ENCODE assay signal across 11 mouse cellular contexts in genomic region chr14:46999321-47000025, GRCm38 (mm10).
DNase-seq lines count a peak whose midpoint lies in the region; ATAC-seq and TF ChIP-seq lines count a peak whose summit lies in the region.
"Had no signal": no experiment of that assay in that cellular context is flagged by ENCODE, and none has a peak within 500 bp of the region (broad histone marks: within the 10 kb centered on the region; RNA-seq: fewer than 3 reads in every experiment).

No protein-coding gene starts in this region.

- no peaks in the 10 kb centered on the region for H3K36me3 ChIP-seq in forebrain, embryonic 14.5 days (ENCODE audit: control insufficient read depth, insufficient read depth, low read length)
- no peaks in the 10 kb centered on the region for H3K36me3 ChIP-seq in forebrain, embryonic 12.5 days (replicated peaks)
- no peaks in the 10 kb centered on the region for H3K36me3 ChIP-seq in lung, embryonic 14.5 days (ENCODE audit: insufficient read depth)
- no peaks in the 10 kb centered on the region for H3K36me3 ChIP-seq in myocyte (ENCODE audit: control insufficient read depth, insufficient read depth)

- no peak overlapping the region for H3K4me3 ChIP-seq in forebrain, embryonic 14.5 days (ENCODE audit: low read depth, low read length)
- no peak overlapping the region for H3K4me3 ChIP-seq in forebrain, embryonic 12.5 days (replicated peaks)
- no peak overlapping the region for H3K4me3 ChIP-seq in lung, embryonic 14.5 days (ENCODE audit: low read depth, low read length)
- H3K4me3 ChIP-seq in lung, adult 2 months (replicated peaks; ENCODE audit: extremely low read depth, low read depth, low read length) = no peak overlapping the region
- no peak overlapping the region for H3K4me3 ChIP-seq in myocyte

- WGBS in forebrain, embryonic 14.5 days = 29% methylated on average over 9 of the region's 9 CpGs
- WGBS in forebrain, embryonic 12.5 days = 60% methylated on average over 9 of the region's 9 CpGs
- 50% methylated on average over 9 of the region's 9 CpGs for WGBS in lung, embryonic 14.5 days
- 50% methylated on average over 9 of the region's 9 CpGs for whole genome bisulfite sequencing in lung, adult 2 months

- H3K9ac ChIP-seq in forebrain, embryonic 14.5 days (ENCODE audit: low read length) = no peak overlapping the region
- no peak overlapping the region for H3K9ac ChIP-seq in forebrain, embryonic 12.5 days
- H3K9ac ChIP-seq in lung, embryonic 14.5 days = no peak overlapping the region

- H3K27me3 ChIP-seq in forebrain, embryonic 14.5 days (replicated peaks; ENCODE audit: control insufficient read depth, insufficient read depth, low read length) = no peaks in the 10 kb centered on the region
- no peaks in the 10 kb centered on the region for H3K27me3 ChIP-seq in forebrain, embryonic 12.5 days
- no peaks in the 10 kb centered on the region for H3K27me3 ChIP-seq in lung, embryonic 14.5 days (ENCODE audit: insufficient read depth, low read length)
- no peaks in the 10 kb centered on the region for H3K27me3 ChIP-seq in myocyte (ENCODE audit: control insufficient read depth, insufficient read depth, insufficient read length)

- H3K9me3 ChIP-seq in forebrain, embryonic 14.5 days (replicated peaks; ENCODE audit: control insufficient read depth, low read length) = no peaks in the 10 kb centered on the region
- no peaks in the 10 kb centered on the region for H3K9me3 ChIP-seq in forebrain, embryonic 12.5 days
- H3K9me3 ChIP-seq in lung, embryonic 14.5 days (ENCODE audit: low read depth, low read length) = no peaks in the 10 kb centered on the region

- H3K27ac ChIP-seq in forebrain, embryonic 14.5 days (ENCODE audit: low read depth, low read length) = no peak overlapping the region
- H3K27ac ChIP-seq in forebrain, embryonic 12.5 days = no peak overlapping the region
- no peak overlapping the region for H3K27ac ChIP-seq in lung, embryonic 14.5 days (ENCODE audit: low read depth)

- DNase-seq in forebrain, embryonic 14.5 days (ENCODE audit: low spot score) = peak; percentile 71
- peak; percentile 31 for DNase-seq in lung, embryonic 14.5 days
- no peak for DNase-seq in lung, adult 2 months
- peak; percentile 77 for DNase-seq in heart, adult 8-10 months (ENCODE audit: low spot score)
- DNase-seq in left cerebral cortex, adult 18-20 months (ENCODE audit: low spot score in 2 of 2) = no peak
- no peak for DNase-seq in cerebellum, postnatal 10 days
- DNase-seq: layer of hippocampus, adult 9-11 months; liver; retina, postnatal 1 day had no signal

- ATAC-seq in forebrain, embryonic 14.5 days = peak; percentile 73
- ATAC-seq in forebrain, embryonic 12.5 days (ENCODE audit: low FRiP score) = no peak
- no peak for ATAC-seq in lung, embryonic 14.5 days (ENCODE audit: insufficient read depth)

- no peak overlapping the region for H3ac ChIP-seq in myocyte (ENCODE audit: control insufficient read depth, insufficient read length)

- H3K4me2 ChIP-seq in forebrain, embryonic 14.5 days (ENCODE audit: low read length) = no peak overlapping the region
- no peak overlapping the region for H3K4me2 ChIP-seq in forebrain, embryonic 12.5 days
- no peak overlapping the region for H3K4me2 ChIP-seq in lung, embryonic 14.5 days
- peak overlapping the region; percentile 50 for H3K4me2 ChIP-seq in myocyte (ENCODE audit: low read depth)

- peaks cover 37% of the 10 kb centered on the region for H3K79me2 ChIP-seq in myocyte (ENCODE audit: control insufficient read depth, insufficient read depth)

- peaks cover 6% of the 10 kb centered on the region; the same call in 1 of the 2 replicates for H3K4me1 ChIP-seq in forebrain, embryonic 14.5 days (ENCODE audit: control insufficient read depth, insufficient read depth, low read length)
- H3K4me1 ChIP-seq in forebrain, embryonic 12.5 days = no peaks in the 10 kb centered on the region; the same call in 1 of the 2 replicates
- no peaks in the 10 kb centered on the region for H3K4me1 ChIP-seq in lung, embryonic 14.5 days (ENCODE audit: insufficient read depth)
- peaks cover 2% of the 10 kb centered on the region; the same call in 1 of the 2 replicates for H3K4me1 ChIP-seq in lung, adult 2 months (ENCODE audit: control insufficient read depth, insufficient read depth, low read length)

- TF ChIP-seq CTCF in lung, embryonic 14.5 days (IDR thresholded peaks at IDR 0.05; ENCODE audit: low read depth) = no peak
- no peak for TF ChIP-seq CTCF in lung, adult 2 months (IDR thresholded peaks at IDR 0.05; ENCODE audit: insufficient read depth, low read length)

- no peak for TF ChIP-seq POLR2A in lung, adult 2 months (IDR thresholded peaks at IDR 0.05; ENCODE audit: borderline replicate concordance, extremely low read depth, low read depth, low read length)
- no peak for TF ChIP-seq POLR2A in myocyte (IDR thresholded peaks at IDR 0.05; ENCODE audit: insufficient read length, low read depth)

TF ChIP-seq in myocyte, 11 proteins besides CTCF, POLR2A, EP300 and RAD21:
- TF ChIP-seq CEBPB (IDR thresholded peaks at IDR 0.05; ENCODE audit: insufficient read depth, poor library complexity, severe bottlenecking) (peak; percentile 95), TCF12 (IDR thresholded peaks at IDR 0.05; ENCODE audit: insufficient read depth, poor library complexity, severe bottlenecking) (no peak), MYOG (IDR thresholded peaks at IDR 0.05; ENCODE audit: control insufficient read depth in 1 of 3, insufficient read depth in 1 of 3, insufficient read length in 2 of 3, low read depth in 2 of 3) (no peak), SRF (IDR thresholded peaks at IDR 0.05; ENCODE audit: control insufficient read depth, insufficient read length, low read depth) (no peak), E2F4 (IDR thresholded peaks at IDR 0.05; ENCODE audit: insufficient read depth) (no peak), USF1 (IDR thresholded peaks at IDR 0.05; ENCODE audit: low read depth) (peak; percentile 63)
TF ChIP-seq in myocyte: peak in this region for 2.

Comparison
In these comparisons a context has a peak if more than half of its experiments do, and no peak if none do; other contexts are left out.
1. DNase-seq: peak in forebrain, embryonic 14.5 days (single experiment), lung, embryonic 14.5 days (single experiment) and heart, adult 8-10 months (single experiment); none in lung, adult 2 months (single experiment), left cerebral cortex, adult 18-20 months (0 of 2) and cerebellum, postnatal 10 days (0 of 2).